Mouse (Mus musculus) hindbrain, embryonic 13.5 days (tissue): ENCODE data around the gene Phldb3. TPM values are rescaled to one million over a fixed set of nuclear protein-coding genes. Genes with fewer than 3 reads are reported as not detected.

Source experiments
- ATAC-seq: fragments of 200-750 bp; cut with Nextera tagmentation; 2 replicates; pipeline ENCODE4 v1.8.0; 2017; ENCODE audit warnings: moderate TSS enrichment; ENCODE audit not compliant: low FRiP score
- H3K27ac ChIP-seq: fragments of 300-500 bp; sonication (generic); 2 replicates; pipeline ENCODE4 v1.5.1; 2015; ENCODE audit warnings: inconsistent platforms, mild to moderate bottlenecking, moderate library complexity
- H3K27me3 ChIP-seq: fragments of 300-500 bp; sonication (generic); 2 replicates; pipeline ENCODE4 v1.6.1; 2015; ENCODE audit warnings: mild to moderate bottlenecking, inconsistent platforms
- H3K36me3 ChIP-seq: fragments of 300-500 bp; sonication (generic); 2 replicates; pipeline ENCODE4 v1.6.1; 2015; ENCODE audit warnings: mild to moderate bottlenecking, inconsistent platforms
- H3K4me1 ChIP-seq: fragments of 300-500 bp; sonication (generic); replicated peaks from 2 replicates; pipeline ENCODE4 v1.6.1; 2015; ENCODE audit warnings: inconsistent platforms
- H3K4me2 ChIP-seq: fragments of 300-500 bp; sonication (generic); 2 replicates; pipeline ENCODE4 v1.6.1; 2015; ENCODE audit warnings: inconsistent platforms, mild to moderate bottlenecking, moderate library complexity
- H3K4me3 ChIP-seq: fragments of 300-500 bp; sonication (generic); 2 replicates; pipeline ENCODE4 v1.5.1; 2015; ENCODE audit warnings: mild to moderate bottlenecking, inconsistent platforms
- H3K9ac ChIP-seq: fragments of 300-500 bp; sonication (generic); 2 replicates; pipeline ENCODE4 v1.6.1; 2015; ENCODE audit warnings: mild to moderate bottlenecking, inconsistent platforms
- H3K9me3 ChIP-seq: fragments of 300-500 bp; sonication (generic); 2 replicates; pipeline ENCODE4 v1.6.1; 2016; ENCODE audit warnings: inconsistent platforms
- WGBS: fragments of 180-500 bp; shearing (Covaris S2); methylation state at CpG from one replicate; pipeline ENCODE4 v1.1.7; 2015; 5-methylcytosine and 5-hydroxymethylcytosine counted together
- polyA plus RNA-seq: library from polyadenylated mRNA; unstranded; fragments of >200 nt; fragmentation: Nextera tagmentation; extraction: Ambion mirVana; gene quantifications from 2 replicates; pipeline ENCODE4 v1.2.1, GENCODE M21; 2015

Gene Phldb3
- polyA plus RNA-seq, 1 experiment from 2014 or later: not detected

GRCm38 (mm10) chr7:24584876-24585275 lies 25.7 kb upstream of the Phldb3 start:
- no peaks in the 10 kb centered on the region for H3K9me3 ChIP-seq

GRCm38 (mm10) chr7:24585995-24586394 lies 24.6 kb upstream of the Phldb3 start:
- no peak for ATAC-seq
- H3K27ac ChIP-seq: no peak overlapping the region
- H3K27me3 ChIP-seq: peaks cover 31% of the 10 kb centered on the region
- peak overlapping the region; percentile 5; the same call in 1 of the 2 replicates for H3K4me3 ChIP-seq
- no peak overlapping the region for H3K4me2 ChIP-seq
- no peaks in the 10 kb centered on the region for H3K9me3 ChIP-seq
- H3K4me1 ChIP-seq: peaks cover 16% of the 10 kb centered on the region
- WGBS: 45% methylated on average over 15 of the region's 16 CpGs
- no peaks in the 10 kb centered on the region for H3K36me3 ChIP-seq
- H3K9ac ChIP-seq: no peak overlapping the region

More at GRCm38 (mm10) chr7:24584876-24585275, 25.7 kb upstream of the Phldb3 start:
- Histone ChIP-seq H3K4me2 (no peak overlapping the region), H3K27ac (no peak overlapping the region), H3K36me3 (no peaks in the 10 kb centered on the region), H3K27me3 (peaks cover 31% of the 10 kb centered on the region), H3K9ac (no peak overlapping the region), H3K4me3 (no peak overlapping the region), H3K4me1 (peaks cover 16% of the 10 kb centered on the region)
- 88% methylated on average over 6 of the region's 6 CpGs for WGBS
- ATAC-seq: no peak

GRCm38 (mm10) chr7:24586828-24587227 lies 23.7 kb upstream of the Phldb3 start:
- Histone ChIP-seq H3K4me3 (peak overlapping the region; percentile 56), H3K27ac (no peak overlapping the region), H3K4me1 (peaks cover 16% of the 10 kb centered on the region), H3K9me3 (no peaks in the 10 kb centered on the region), H3K9ac (peak overlapping the region; percentile 89), H3K4me2 (peak overlapping the region; percentile 62), H3K27me3 (peaks cover 31% of the 10 kb centered on the region), H3K36me3 (no peaks in the 10 kb centered on the region)
- peak; percentile 74 for ATAC-seq
- WGBS: 9% methylated on average over 8 of the region's 8 CpGs

GRCm38 (mm10) chr7:24587330-24588105 lies 23.0 kb upstream of the Phldb3 start, which contains the start of the genes Ethe1 and Zfp575:
Ethe1 (plus strand) TSS chr7:24587543.
Zfp575 (minus strand) TSS chr7:24587641.
- Histone ChIP-seq H3K4me1 (peaks cover 16% of the 10 kb centered on the region), H3K27ac (peak within 1 kb of the TSS; percentile 70), H3K9ac (peak within 1 kb of the TSS; percentile 89), H3K9me3 (no peaks in the 10 kb centered on the region), H3K27me3 (peaks cover 31% of the 10 kb centered on the region), H3K36me3 (no peaks in the 10 kb centered on the region), H3K4me3 (peak within 1 kb of the TSS; percentile 56), H3K4me2 (peak within 1 kb of the TSS; percentile 62)
- WGBS: 7% methylated on average over 28 of the region's 30 CpGs
- ATAC-seq: peak; percentile 80

- ATAC-seq: no peak
- no peaks in the 10 kb centered on the region for H3K36me3 ChIP-seq
- no peaks in the 10 kb centered on the region for H3K9me3 ChIP-seq
- H3K27me3 ChIP-seq: peaks cover 31% of the 10 kb centered on the region
- H3K4me3 ChIP-seq: no peak overlapping the region
- no peak overlapping the region for H3K4me2 ChIP-seq
- no peak overlapping the region for H3K9ac ChIP-seq
- no peak overlapping the region for H3K27ac ChIP-seq
- H3K4me1 ChIP-seq: peaks cover 18% of the 10 kb centered on the region
- 94% methylated on average over 13 of the region's 13 CpGs for WGBS
Observed at GRCm38 (mm10) chr7:24588336-24588735, 22.2 kb upstream of the Phldb3 start.

GRCm38 (mm10) chr7:24591735-24592134 lies 18.8 kb upstream of the Phldb3 start:
- no peak overlapping the region for H3K4me2 ChIP-seq
- no peaks in the 10 kb centered on the region for H3K36me3 ChIP-seq
- ATAC-seq: no peak
- no peak overlapping the region for H3K27ac ChIP-seq
- peaks cover 25% of the 10 kb centered on the region for H3K4me1 ChIP-seq
- no peaks in the 10 kb centered on the region for H3K9me3 ChIP-seq
- 78% methylated on average over 5 of the region's 5 CpGs for WGBS
- H3K4me3 ChIP-seq: no peak overlapping the region
- peaks cover 22% of the 10 kb centered on the region for H3K27me3 ChIP-seq
- H3K9ac ChIP-seq: no peak overlapping the region

- Histone ChIP-seq H3K27ac (no peak overlapping the region; the same call in 1 of the 2 replicates), H3K9me3 (no peaks in the 10 kb centered on the region), H3K4me1 (peaks cover 21% of the 10 kb centered on the region), H3K4me3 (no peak overlapping the region), H3K36me3 (no peaks in the 10 kb centered on the region), H3K4me2 (no peak overlapping the region), H3K27me3 (peaks cover 19% of the 10 kb centered on the region), H3K9ac (no peak overlapping the region)
- no peak for ATAC-seq
- WGBS: 68% methylated on average over 4 of the region's 4 CpGs
Observed at GRCm38 (mm10) chr7:24592163-24592562, 18.4 kb upstream of the Phldb3 start.

GRCm38 (mm10) chr7:24592781-24593180 lies 17.8 kb upstream of the Phldb3 start:
- Histone ChIP-seq H3K4me3 (no peak overlapping the region), H3K4me2 (no peak overlapping the region), H3K27me3 (peaks cover 19% of the 10 kb centered on the region), H3K36me3 (no peaks in the 10 kb centered on the region), H3K4me1 (peaks cover 16% of the 10 kb centered on the region), H3K9me3 (no peaks in the 10 kb centered on the region), H3K27ac (no peak overlapping the region), H3K9ac (no peak overlapping the region)
- ATAC-seq: no peak
- 82% methylated on average over 6 of the region's 6 CpGs for WGBS

- peak overlapping the region; percentile 75 for H3K4me2 ChIP-seq
- H3K27ac ChIP-seq: no peak overlapping the region
- peaks cover 15% of the 10 kb centered on the region for H3K4me1 ChIP-seq
- H3K27me3 ChIP-seq: peaks cover 19% of the 10 kb centered on the region
- no peaks in the 10 kb centered on the region for H3K9me3 ChIP-seq
- H3K9ac ChIP-seq: peak overlapping the region; percentile 83
- H3K4me3 ChIP-seq: peak overlapping the region; percentile 64
- 3% methylated on average over 38 of the region's 39 CpGs for WGBS
- H3K36me3 ChIP-seq: no peaks in the 10 kb centered on the region
- peak; percentile 84 for ATAC-seq
Observed at GRCm38 (mm10) chr7:24593621-24594308, 16.8 kb upstream of the Phldb3 start.

- H3K9me3 ChIP-seq: no peaks in the 10 kb centered on the region
- ATAC-seq: 0 out of 2 replicates have a peak, but pooled peaks have one; percentile 26
Observed at GRCm38 (mm10) chr7:24594309-24594803, 16.2 kb upstream of the Phldb3 start.

GRCm38 (mm10) chr7:24595464-24595863 lies 15.1 kb upstream of the Phldb3 start:
- Histone ChIP-seq H3K4me2 (no peak overlapping the region), H3K36me3 (no peaks in the 10 kb centered on the region), H3K27me3 (peaks cover 19% of the 10 kb centered on the region), H3K27ac (no peak overlapping the region), H3K4me1 (peaks cover 15% of the 10 kb centered on the region), H3K9ac (no peak overlapping the region), H3K9me3 (no peaks in the 10 kb centered on the region), H3K4me3 (no peak overlapping the region)
- WGBS: 86% methylated on average over 2 of the region's 2 CpGs
- no peak for ATAC-seq

More at GRCm38 (mm10) chr7:24594309-24594803, 16.2 kb upstream of the Phldb3 start:
- WGBS: 1% methylated on average over 13 of the region's 13 CpGs
- Histone ChIP-seq H3K36me3 (no peaks in the 10 kb centered on the region), H3K4me2 (peak overlapping the region; percentile 75), H3K27ac (no peak overlapping the region), H3K9ac (peak overlapping the region; percentile 83), H3K4me1 (peaks cover 15% of the 10 kb centered on the region), H3K4me3 (peak overlapping the region; percentile 64), H3K27me3 (peaks cover 19% of the 10 kb centered on the region)

- 76% methylated on average over 4 of the region's 4 CpGs for WGBS
- Histone ChIP-seq H3K9me3 (no peaks in the 10 kb centered on the region), H3K27ac (no peak overlapping the region)
Observed at GRCm38 (mm10) chr7:24598121-24598520, 12.4 kb upstream of the Phldb3 start.

More at GRCm38 (mm10) chr7:24598121-24598520, 12.4 kb upstream of the Phldb3 start:
- no peak for ATAC-seq
- H3K36me3 ChIP-seq: no peaks in the 10 kb centered on the region
- H3K4me2 ChIP-seq: no peak overlapping the region
- peaks cover 19% of the 10 kb centered on the region for H3K27me3 ChIP-seq
- H3K4me3 ChIP-seq: no peak overlapping the region
- no peak overlapping the region for H3K9ac ChIP-seq
- H3K4me1 ChIP-seq: peaks cover 20% of the 10 kb centered on the region
